Mouse (Mus musculus) olfactory bulb, adult 2 months (tissue): ENCODE results near the gene Akap6. TPM values are rescaled to one million over a fixed set of nuclear protein-coding genes. Genes with fewer than 3 reads are reported as not detected.

ENCODE experiments used
- H3K27ac ChIP-seq: fragments of 200-500 bp; 2 replicates; pipeline ENCODE4 v1.5.1; 2012; ENCODE audit warnings: low read depth, low read length; ENCODE audit not compliant: insufficient read depth
- H3K4me1 ChIP-seq: fragments of 200-500 bp; 2 replicates; pipeline ENCODE4 v1.6.1; 2012; ENCODE audit warnings: low read length; ENCODE audit not compliant: control insufficient read depth, insufficient read depth
- H3K4me3 ChIP-seq: fragments of 200-500 bp; 2 replicates; pipeline ENCODE4 v1.5.1; 2012; ENCODE audit warnings: mild to moderate bottlenecking, low read depth, low read length, moderate library complexity; ENCODE audit not compliant: insufficient read depth
- CTCF ChIP-seq: fragments of 200-500 bp; IDR thresholded peaks from 2 replicates; pipeline ENCODE4 v1.5.1; 2012; ENCODE audit warnings: low read depth, mild to moderate bottlenecking, low read length, moderate library complexity; ENCODE audit not compliant: insufficient read depth
- POLR2A ChIP-seq: fragments of 200-500 bp; IDR thresholded peaks from 2 replicates; pipeline ENCODE4 v1.6.1; 2012; ENCODE audit warnings: mild to moderate bottlenecking, low read depth, low read length, moderate library complexity; ENCODE audit not compliant: insufficient read depth
- WGBS: fragments of 180-500 bp; shearing (Covaris S2); methylation state at CpG from one replicate; pipeline ENCODE4 v1.1.7; 2018; 5-methylcytosine and 5-hydroxymethylcytosine counted together
- polyA plus RNA-seq: library from polyadenylated mRNA; stranded (reverse); fragments of >200 nt; gene quantifications from 2 replicates; pipeline ENCODE4 v1.2.4, GENCODE M21; 2012; ENCODE audit warnings: low replicate concordance; ENCODE audit not compliant: missing spikeins, insufficient read depth, insufficient read length

Akap6 gene
- polyA plus RNA-seq, 1 experiment, result not detected

DNA sequence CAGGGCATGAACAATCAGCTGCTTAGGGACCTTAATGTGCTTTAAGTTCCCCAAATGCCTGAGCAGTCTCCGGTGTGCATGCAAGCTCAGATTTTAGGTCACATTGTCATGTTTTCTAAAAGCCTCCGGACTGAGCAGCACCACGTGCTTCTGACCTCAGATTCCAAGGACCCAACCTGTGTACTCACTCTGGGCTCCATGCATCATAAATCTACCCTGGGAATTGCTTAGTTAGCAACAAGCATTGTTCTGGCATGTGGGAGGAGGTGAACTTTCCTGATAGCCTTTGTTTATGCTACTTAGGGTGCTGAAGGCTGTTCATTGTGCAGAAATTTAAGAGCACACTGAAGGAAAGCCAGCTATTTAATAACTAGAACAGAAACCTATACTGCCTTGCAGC, 313.2 kb downstream of the Akap6 start:
- Histone ChIP-seq H3K27ac (no peak overlapping the region), H3K4me3 (no peak overlapping the region), H3K4me1 (peaks cover 4% of the 10 kb centered on the region; the same call in 1 of the 2 replicates)
- 22% methylated on average over 3 of the region's 3 CpGs for WGBS
- TF ChIP-seq POLR2A, result no peak
- no peak for TF ChIP-seq CTCF

DNA sequence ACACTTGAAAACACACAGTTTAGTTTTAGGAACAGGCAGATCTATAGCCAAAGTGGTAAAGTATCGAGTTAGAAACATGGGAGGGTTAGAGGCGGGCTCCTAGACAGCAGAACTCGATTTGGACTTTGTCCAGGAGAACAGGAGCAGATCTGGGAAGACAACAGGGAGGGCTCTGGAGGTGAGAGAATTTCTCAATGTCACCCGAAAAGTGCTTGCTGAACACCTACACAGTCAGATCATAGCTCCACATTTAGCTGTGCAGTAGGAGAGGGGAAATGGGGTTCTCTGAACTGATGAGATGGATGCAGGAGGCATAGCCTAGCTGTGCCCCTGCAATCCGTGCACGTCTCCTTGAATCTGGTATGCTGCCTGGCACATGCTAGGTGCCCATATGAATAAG, 315.4 kb downstream of the Akap6 start:
- WGBS, result 68% methylated on average over 6 of the region's 6 CpGs
- H3K4me1 ChIP-seq, result peaks cover 4% of the 10 kb centered on the region; the same call in 1 of the 2 replicates
- TF ChIP-seq POLR2A (no peak), CTCF (no peak)

DNA sequence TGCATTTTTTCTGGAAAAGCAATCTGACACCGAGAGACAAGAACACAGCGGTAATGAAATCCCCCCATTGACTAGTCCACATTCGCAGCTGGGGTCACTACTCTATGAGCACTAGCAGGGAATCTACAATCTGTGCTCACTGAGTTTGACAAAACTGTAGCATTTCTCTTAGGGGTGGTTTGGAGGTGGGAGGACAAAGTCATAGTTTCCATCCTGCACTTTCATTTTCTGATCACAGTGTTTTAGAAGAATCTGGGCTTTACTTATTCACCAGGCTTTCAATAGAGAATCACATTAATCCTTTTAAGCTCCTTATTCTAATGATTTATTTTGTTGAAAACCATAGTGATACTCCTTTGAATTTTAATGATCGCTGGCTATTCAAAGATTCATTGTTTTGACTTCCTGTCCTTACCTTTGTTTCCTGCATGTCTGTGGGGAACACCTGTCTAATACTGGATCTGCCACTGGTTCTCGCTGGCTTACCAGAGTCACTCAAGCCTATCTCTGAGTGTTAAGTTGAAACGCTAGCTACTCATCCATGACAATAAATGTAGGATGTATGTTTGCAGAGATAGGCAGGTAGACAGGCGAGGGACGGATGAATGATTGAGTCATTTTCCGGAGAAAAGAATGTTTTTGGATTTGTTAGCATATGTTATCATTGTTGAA, 325.5 kb downstream of the Akap6 start:
- Histone ChIP-seq H3K4me3 (no peak overlapping the region), H3K4me1 (peaks cover 3% of the 10 kb centered on the region), H3K27ac (no peak overlapping the region)
- WGBS, result 76% methylated on average over 9 of the region's 9 CpGs
- TF ChIP-seq CTCF, result no peak
- no peak for TF ChIP-seq POLR2A

More for the DNA sequence above, 315.4 kb downstream of the Akap6 start:
- Histone ChIP-seq H3K4me3 (no peak overlapping the region), H3K27ac (no peak overlapping the region)

DNA sequence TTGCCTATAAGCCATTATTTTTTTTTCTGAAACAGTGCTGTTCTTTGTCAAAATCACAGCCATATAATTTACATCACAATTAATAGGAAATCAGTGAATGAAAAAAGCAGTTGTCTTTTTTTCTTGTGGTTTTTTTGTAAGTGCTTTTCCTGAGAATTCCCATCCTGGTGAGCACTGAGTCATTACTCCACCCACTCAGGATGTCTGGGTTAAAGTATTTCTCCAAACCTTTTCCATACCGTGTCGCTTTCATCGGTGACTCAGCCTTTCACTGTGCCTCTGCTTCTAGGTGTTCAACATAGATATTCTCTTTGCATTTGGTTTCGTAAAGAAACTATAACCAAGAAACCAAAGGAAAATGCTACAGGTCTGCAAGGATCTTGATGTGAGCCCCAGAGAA, 328.1 kb downstream of the Akap6 start:
- Histone ChIP-seq H3K4me3 (no peak overlapping the region), H3K27ac (no peak overlapping the region), H3K4me1 (peaks cover 3% of the 10 kb centered on the region)
- TF ChIP-seq POLR2A (no peak), CTCF (no peak)
- WGBS, result 24% methylated on average over 4 of the region's 4 CpGs

DNA sequence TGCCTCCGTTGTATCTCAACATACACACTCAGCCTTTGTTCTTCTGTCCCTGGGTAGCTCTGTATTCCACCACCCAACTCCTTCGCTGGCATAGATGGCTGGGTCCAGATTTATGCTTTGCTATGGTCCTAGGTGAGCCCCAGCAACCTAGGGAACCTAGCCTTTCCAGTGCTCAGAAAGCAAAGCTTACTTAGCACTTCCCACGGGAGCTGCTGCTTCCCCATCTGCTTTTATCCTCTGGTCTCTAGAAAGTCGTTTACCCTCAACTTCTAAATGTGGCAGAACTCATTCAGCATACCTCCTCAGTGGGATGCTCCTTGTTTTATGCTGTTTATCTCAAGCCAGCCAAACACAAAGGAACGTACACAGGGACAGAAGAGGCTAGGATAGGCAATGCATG, 329.7 kb downstream of the Akap6 start:
- H3K4me3 ChIP-seq, result no peak overlapping the region
- TF ChIP-seq POLR2A (no peak), CTCF (no peak)
- H3K27ac ChIP-seq, result no peak overlapping the region
- 70% methylated on average over 5 of the region's 5 CpGs for WGBS
- peaks cover 5% of the 10 kb centered on the region for H3K4me1 ChIP-seq

DNA sequence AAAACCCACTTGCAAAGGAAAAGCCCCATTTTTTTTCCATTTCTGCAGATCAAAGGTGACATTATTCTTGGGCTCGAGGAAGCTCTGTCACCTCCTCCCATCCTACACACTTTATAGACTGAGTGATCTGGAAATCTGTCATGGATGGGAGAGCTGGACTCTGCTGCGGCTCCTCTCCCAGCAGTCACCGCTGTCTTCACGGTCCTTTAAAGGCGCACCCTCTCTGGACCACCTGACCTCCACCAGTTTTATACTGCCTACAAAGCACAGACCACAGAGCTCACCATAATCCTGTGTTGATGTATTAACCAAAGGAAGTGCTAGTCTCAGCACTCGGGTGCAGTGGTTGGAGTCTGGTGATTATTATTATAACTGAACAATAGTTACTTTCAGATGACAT, 330.7 kb downstream of the Akap6 start:
- peaks cover 5% of the 10 kb centered on the region for H3K4me1 ChIP-seq
- H3K27ac ChIP-seq, result no peak overlapping the region
- TF ChIP-seq CTCF (no peak), POLR2A (no peak)
- whole genome bisulfite sequencing, result 74% methylated on average over 6 of the region's 6 CpGs
- H3K4me3 ChIP-seq, result no peak overlapping the region

DNA sequence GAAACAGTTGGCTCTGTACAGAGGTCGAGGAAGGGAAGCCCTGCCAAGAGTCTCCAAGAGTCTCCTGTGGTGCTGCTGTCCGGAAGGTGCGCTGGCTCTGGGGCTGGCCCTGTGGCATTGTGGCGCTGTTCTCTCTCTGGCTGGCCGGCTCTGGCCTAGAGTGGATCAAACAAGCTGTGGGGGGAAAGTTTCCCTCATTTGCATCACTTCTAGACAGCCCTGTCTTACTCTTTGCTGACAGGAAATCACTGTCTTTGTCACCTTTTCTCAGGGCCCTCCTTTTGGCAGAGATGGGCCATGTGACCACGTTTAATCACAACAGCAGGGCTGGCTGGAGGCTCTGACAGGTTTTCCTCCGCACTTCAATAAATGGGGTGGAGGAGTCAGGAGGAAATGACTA, 333.6 kb downstream of the Akap6 start:
- H3K4me3 ChIP-seq, result no peak overlapping the region
- H3K27ac ChIP-seq, result peak overlapping the region; percentile 99
- peaks cover 5% of the 10 kb centered on the region for H3K4me1 ChIP-seq
- 22% methylated on average over 7 of the region's 7 CpGs for WGBS
- TF ChIP-seq POLR2A, result no peak
- TF ChIP-seq CTCF, result no peak

DNA sequence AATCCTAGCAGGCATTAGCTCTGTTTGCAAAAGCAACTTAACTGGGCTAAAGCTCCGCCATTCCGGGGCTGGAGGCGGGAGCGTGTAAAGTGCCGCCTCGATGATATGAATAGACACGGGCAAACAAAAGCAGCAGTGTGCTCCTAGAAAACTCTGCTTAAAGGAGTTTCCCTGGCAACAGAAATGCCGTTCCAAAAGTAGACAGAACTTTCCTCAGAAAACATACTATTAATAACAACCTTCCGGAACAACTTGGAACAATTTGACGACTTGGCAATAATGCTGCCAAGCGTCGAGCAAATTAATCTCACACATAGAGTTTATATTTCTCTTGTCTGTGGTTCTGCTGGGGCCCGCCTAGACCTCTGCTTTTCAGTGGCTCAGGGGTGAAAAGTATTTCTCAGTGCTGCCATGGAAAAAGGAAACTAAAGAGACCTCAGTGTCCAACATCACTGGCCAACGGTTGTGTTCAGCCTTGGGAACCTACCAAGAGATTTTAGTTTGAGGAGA, 334.3 kb downstream of the Akap6 start:
- Histone ChIP-seq H3K27ac (peak overlapping the region; percentile 80), H3K4me1 (peaks cover 5% of the 10 kb centered on the region), H3K4me3 (no peak overlapping the region)
- TF ChIP-seq POLR2A (no peak), CTCF (no peak)
- WGBS, result 4% methylated on average over 14 of the region's 14 CpGs

DNA sequence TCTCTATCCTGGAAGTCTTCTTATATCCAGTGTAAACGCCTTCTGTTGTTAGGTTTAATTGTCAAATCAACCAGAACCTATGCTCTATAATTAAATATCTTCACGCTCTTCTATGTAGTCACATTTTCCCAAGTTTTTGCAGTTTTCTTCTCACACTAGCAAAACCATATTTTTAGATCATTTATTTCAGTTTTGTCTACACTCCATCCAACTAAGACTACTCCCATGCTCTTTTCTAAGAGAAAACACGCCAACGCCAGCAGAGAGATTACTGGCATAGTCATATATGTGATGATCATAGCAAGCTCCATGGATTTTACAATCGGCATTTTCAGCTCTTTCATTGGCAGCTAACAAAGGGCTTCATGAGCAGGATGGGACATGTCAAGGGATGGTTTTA, 341.5 kb downstream of the Akap6 start:
- WGBS, result 54% methylated on average over 5 of the region's 5 CpGs
- TF ChIP-seq POLR2A (no peak), CTCF (no peak)
- no peaks in the 10 kb centered on the region; the same call in 1 of the 2 replicates for H3K4me1 ChIP-seq

DNA sequence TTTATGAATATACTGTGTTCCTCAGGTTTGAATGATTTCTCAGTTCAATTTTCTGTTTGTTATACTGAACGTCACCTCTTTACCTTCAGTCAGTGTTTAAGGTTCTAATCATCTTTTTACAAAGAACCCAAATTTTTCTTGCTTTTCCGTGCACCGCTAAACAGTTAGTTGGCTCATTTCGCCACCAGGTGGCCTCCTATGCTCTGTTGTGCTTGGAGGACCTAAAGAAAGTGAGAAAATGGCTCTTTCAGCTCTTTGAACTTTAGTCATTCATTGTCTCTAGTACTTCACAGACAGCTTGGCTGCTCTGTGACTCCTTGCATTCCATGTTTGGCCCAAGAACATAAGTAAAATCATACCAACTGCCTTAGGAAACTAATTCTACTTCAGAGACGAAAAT, 343.6 kb downstream of the Akap6 start:
- no peaks in the 10 kb centered on the region; the same call in 1 of the 2 replicates for H3K4me1 ChIP-seq
- TF ChIP-seq CTCF (no peak), POLR2A (no peak)
- H3K27ac ChIP-seq, result no peak overlapping the region
- 39% methylated on average over 5 of the region's 5 CpGs for WGBS
- no peak overlapping the region for H3K4me3 ChIP-seq

More for the DNA sequence above, 341.5 kb downstream of the Akap6 start:
- Histone ChIP-seq H3K27ac (no peak overlapping the region), H3K4me3 (no peak overlapping the region)
